Mouse (Mus musculus) MEL (cell line): ENCODE measurements around the gene 4930519G04Rik.

Experiments
- MAX ChIP-seq: IDR thresholded peaks from 2 replicates; pipeline ENCODE4 v1.6.1; 2011; ENCODE audit warnings: low read length, improper control_type of control experiment
- POLR2A ChIP-seq, 2 experiments: IDR thresholded peaks; 2 replicates each; pipeline ENCODE4 v1.6.1; 2011 to 2012; ENCODE audit warnings: low read length in 2 of 2, mild to moderate bottlenecking in 2 of 2, control low read depth in 1 of 2, improper control_type of control experiment in 1 of 2, low read depth in 1 of 2, moderate library complexity in 1 of 2; ENCODE audit not compliant: control insufficient read depth in 1 of 2, insufficient read depth in 1 of 2, poor library complexity in 1 of 2
- ZKSCAN1 ChIP-seq: IDR thresholded peaks from 2 replicates; pipeline ENCODE4 v1.6.1; 2012; ENCODE audit warnings: low read depth, mild to moderate bottlenecking, inconsistent platforms, low read length, improper control_type of control experiment, moderate library complexity

DNA sequence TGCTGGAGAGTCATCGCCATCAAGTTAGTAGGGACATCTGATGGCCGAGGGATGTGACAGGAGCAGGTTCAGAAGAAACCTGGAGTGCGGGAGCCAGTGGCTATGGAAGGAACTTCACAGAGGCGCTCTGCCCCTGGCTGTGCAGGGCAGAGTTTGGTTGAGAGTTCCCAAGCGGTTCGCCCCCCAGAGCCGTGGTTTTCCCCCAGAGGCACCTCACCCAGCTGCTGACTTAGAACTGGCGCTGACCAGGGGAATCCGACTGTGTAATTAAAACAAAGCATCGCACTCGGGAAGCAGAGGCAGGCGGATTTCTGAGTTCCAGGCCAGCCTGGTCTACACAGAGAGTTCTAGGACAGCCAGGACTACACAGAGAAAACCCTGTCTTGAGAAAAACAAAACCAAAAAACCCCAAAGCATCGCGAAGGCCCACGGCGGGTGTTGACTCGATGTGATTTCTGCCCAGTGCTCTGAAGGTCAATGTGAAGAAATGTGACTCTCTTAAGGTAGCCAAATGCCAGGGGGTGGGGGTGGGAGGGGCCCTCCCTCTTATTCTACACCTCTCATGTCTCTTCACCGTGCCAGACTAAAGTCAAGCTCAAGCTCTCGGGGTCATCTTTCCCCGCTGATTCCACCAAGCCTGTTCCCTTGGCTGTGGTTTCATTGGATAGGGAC, 1.8 kb upstream of the 4930519G04Rik start:
- TF ChIP-seq MAX, result no peak
- TF ChIP-seq ZKSCAN1, result no peak
- no peak for TF ChIP-seq POLR2A (IDR thresholded peaks at IDR 0.05; ENCODE audit: control insufficient read depth in 1 of 2, insufficient read depth in 1 of 2, low read depth in 1 of 2, low read length in 2 of 2, poor library complexity in 1 of 2)
